Mouse (Mus musculus): ENCODE data around the gene Ppp4c.

DNA sequence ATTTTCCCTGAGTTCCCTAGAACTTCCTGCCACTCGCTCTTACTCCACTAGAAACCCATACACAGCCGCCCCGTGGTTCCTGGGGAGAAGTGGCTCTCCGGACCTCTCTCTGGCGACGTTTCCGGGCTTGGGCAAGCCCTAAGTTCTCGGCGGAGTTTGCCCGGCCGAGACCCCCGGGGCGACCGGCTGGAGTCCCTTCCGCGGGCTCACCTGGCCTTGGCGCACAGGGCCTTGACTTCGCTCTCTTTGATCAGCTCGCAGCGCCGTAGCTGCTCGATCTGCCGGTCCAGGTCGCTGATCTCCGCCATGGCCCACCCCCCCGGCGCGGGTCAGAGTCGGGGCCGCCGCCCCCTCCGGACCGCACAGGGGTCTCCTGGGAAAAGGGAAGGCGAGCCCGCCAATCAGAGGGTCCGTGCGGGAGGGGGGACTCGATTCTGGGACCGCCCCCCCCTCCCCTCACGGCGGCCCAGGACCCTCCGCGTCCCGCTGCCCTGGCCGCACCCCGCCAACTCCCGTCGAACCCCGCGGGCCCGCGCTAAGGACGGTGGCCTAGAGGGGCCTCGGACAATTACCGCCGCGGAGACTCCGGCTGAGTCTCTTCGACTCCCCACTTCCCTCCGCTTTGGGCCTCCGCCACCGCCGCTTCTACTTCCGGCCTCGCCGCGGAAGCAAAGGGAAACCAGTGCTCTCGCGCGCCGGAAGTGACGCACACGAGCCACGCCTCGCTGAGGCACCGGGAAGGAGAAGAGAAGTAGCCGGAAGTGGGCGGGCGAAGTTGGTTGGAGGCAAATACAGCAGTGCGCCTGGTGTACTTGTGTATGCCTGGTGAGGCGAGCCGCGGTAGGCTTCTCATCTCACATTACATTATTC lies at the start of gene Ppp4c:
- TF ChIP-seq CTCF (IDR thresholded peaks at IDR 0.05) (peak; percentile 27), EP300 (IDR thresholded peaks at IDR 0.05) (no peak)
